Mouse (Mus musculus): ENCODE results near the gene Faf1.
A peak's percentile ranks its signal among the peaks of the same experiment; 100 is the strongest.
"Not testable (repeated sequence)": the region's sequence is repeated elsewhere in the genome, so short reads cannot be mapped to it uniquely, and the experiment has no call there.

Gene Faf1

GRCm38 (mm10) chr4:109665101-109665981, 11.0 kb upstream of the Faf1 start:
- DNase-seq (ENCODE audit: low read depth in 1 of 2, low spot score in 2 of 2) = peak in 1 of 2 experiments; percentile 44

DNA sequence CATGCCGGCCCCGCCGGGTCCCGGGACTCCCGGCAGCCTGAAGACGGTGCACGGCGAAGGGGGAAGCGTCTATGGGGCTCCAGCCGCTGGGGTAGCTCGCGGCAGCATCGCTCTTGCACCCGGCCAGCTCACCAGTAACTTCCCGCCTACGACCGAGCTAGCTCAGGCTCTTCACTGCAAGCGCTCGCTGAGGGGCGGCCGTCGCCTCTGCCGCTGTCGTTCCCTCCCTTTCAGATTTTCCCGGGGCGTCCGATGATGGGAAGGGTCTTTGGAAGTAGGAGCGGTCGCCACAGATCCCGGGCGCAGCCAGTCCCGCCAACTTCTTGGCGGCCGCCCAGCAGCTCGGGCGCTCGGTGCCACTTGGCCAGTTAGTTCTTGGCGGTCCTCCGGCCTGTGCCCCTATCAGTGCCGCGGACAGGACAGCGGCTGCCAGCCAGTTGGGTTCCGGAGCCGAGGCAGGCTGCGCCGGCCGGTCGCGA, 10.4 kb upstream of the Faf1 start:
- peak; percentile 17 to 23 for DNase-seq (ENCODE audit: low read depth in 1 of 2, low spot score in 2 of 2)

DNA sequence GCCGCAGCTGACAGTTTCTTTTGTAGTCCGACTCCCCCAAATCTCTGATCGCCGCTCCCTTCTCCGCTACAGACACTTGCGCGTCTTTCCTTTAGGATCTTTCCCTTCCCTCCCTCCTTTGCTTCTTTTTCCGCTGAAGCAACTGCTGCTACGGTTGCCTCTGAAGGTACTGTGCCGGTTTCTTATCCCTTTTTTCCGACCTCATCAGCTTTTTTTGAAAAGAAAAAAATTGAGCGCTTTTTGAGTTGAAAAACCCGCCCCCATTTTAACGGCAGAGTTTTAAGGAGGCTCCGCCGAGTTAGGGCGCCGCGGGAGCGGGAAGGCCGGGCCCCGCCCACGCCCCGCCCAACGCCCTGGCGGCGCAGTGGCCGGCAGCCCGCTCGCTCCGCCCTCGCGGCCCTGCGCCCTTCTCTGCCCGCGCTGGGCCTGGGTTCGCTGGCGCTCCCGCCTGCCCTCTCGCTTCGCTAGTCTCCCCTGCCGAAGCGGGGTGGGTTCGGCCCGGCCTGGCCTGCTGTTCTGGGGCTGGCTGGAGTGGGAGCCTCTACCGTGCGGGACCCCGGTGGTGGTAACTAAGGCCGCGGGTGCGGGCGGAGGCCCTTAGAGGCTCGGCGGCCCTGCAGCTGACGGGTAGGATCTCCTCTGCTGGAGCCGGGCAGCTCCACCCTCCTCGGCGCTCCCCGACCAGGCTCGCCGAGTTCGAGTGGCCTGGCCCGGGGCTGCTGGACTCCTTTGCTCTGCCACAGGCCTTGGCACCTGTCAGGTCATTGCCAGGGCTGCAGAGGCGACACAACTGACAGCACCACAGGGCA, 9.7 kb upstream of the Faf1 start, which contains the start of gene Cdkn2c:
Gene Cdkn2c, minus strand, starts transcription at position 729 of the 809 bp plus-strand sequence.
- DNase-seq (ENCODE audit: low read depth in 1 of 2, low spot score in 2 of 2) = peak; percentile 71 to 81

DNA sequence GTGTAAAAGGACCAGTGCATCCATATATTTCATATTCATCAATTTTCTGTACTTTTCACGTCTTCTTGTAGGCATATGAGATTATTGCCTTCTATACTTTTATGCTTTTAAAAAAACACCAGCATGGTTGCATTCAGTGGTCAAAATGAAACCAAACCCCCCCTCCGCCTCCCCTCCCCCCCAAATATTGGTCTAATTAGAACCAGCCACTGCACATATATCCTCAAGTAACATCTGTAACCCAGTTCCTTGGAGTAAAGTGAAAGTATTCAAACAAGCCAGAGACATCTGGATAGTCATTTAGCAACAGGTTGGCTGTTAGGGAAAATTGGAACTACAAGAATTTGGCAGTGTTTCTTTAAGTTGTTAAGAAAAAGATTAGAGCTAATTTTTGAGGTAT, 8.9 kb upstream of the Faf1 start:
- no peak for DNase-seq (ENCODE audit: low read depth in 1 of 2, low spot score in 2 of 2)

DNA sequence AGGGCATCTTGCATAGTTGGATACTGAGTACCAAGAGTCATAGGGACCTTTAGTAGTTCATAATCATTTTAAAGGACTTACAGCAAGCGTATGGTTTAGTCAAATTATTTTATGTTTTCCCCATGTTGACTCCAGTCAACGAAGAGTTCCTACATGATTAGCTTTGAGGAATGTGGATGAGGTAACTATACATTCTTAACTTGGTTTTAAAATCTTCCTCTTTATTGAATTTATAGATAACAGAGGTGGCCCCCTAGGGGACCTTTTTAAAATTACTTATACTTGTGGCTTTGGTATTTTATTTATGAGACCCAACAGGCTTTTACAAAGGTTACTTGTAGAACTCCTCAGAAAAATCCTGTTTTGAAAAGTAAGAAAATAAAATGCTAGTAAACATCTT, 6.2 kb upstream of the Faf1 start:
- DNase-seq (ENCODE audit: low read depth in 1 of 2, low spot score in 2 of 2) = no peak

- no peak for DNase-seq (ENCODE audit: low read depth in 1 of 2, low spot score in 2 of 2)
Measured at GRCm38 (mm10) chr4:109671941-109672340, 4.4 kb upstream of the Faf1 start.

GRCm38 (mm10) chr4:109674097-109674496, 2.3 kb upstream of the Faf1 start:
- DNase-seq (ENCODE audit: low read depth in 1 of 2, low spot score in 2 of 2) = no peak

GRCm38 (mm10) chr4:109677221-109677620, 833 bp downstream of the Faf1 start:
- no peak for DNase-seq (ENCODE audit: low read depth in 1 of 2, low spot score in 2 of 2)

DNA sequence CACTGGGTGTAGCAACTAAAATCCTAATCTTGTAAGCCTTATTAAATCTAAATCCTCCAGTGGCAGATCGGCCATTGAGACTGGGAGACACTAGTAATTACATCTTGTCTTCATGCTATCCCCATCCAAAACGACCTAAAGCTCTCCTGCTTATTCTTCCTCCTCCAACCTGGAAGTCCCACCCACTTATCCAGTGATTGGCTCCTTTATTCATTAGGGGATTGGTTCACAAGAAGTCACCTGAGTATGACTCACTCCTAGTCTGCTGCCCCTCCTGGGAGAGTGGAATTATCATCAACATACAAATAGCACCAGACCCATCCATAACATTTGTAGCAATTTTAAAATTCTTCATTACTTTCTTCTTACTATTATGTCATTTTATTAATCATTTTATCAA, 7.2 kb downstream of the Faf1 start:
- no peak for DNase-seq (ENCODE audit: low read depth in 1 of 2, low spot score in 2 of 2)

GRCm38 (mm10) chr4:109692674-109693073, 16.3 kb downstream of the Faf1 start:
- no peak for DNase-seq (ENCODE audit: low read depth in 1 of 2, low spot score in 2 of 2)

DNA sequence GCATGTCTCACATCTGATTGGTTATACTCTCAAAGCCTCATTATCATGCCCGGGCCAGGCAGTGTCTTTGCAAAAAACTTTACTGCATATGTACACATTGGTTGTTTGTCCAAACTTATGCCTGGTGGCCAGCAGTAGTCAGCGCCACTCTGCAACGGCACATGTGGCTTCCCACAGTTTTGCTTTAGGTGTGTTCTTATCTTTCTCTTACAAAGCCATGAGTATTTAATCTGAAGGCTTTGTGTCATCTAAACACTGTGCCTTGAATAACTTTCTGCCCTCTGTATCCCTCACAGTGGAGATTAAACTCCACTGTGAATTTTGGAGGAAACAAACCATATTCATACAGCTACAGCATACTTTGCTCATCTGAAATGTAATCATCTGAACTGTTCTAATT, 24.3 kb downstream of the Faf1 start:
- DNase-seq (ENCODE audit: low read depth in 1 of 2, low spot score in 2 of 2) = not testable (repeated sequence)

DNA sequence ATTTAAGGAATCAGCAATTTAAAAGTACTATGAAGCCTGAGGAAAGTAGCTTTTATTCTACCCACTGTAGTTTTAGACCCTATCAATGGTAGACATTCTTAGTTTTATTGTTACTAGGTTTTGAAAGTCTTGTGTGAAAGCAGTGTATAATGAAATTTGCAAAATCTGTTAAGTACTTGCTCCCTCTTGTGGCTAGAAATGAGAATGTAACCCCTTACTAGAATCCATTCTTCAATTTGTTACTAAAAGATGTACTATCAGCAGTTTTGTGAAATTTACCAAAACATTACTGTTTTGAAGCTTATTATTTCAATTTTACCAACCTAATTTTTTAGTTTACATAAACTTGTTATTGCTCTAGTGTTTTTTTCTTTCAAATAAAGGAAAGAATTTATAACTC, 27.2 kb downstream of the Faf1 start:
- DNase-seq (ENCODE audit: low read depth in 1 of 2, low spot score in 2 of 2) = no peak

DNA sequence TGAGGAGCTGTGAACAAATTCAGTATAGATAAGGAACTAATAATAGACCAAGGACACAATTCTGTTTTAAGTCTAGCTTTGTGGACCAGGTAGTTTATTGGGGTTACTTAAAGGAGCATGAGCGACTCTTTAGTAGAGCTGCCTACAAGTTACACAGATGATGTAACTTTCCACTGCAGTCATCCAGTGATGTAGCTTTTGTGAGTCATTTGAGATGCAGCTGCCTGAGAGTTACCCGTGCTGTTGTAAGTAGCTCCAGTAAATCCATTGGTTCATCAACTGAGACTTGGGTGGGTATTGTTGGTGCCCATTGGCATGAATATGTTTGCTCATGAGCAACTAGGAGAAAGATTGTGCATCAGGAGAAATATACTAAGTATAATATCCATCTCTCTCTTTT, 29.0 kb downstream of the Faf1 start:
- no peak for DNase-seq (ENCODE audit: low read depth in 1 of 2, low spot score in 2 of 2)

GRCm38 (mm10) chr4:109719281-109719680, 42.9 kb downstream of the Faf1 start:
- DNase-seq (ENCODE audit: low read depth in 1 of 2, low spot score in 2 of 2) = no peak

GRCm38 (mm10) chr4:109729281-109729680, 52.9 kb downstream of the Faf1 start:
- no peak for DNase-seq (ENCODE audit: low read depth in 1 of 2, low spot score in 2 of 2)

DNA sequence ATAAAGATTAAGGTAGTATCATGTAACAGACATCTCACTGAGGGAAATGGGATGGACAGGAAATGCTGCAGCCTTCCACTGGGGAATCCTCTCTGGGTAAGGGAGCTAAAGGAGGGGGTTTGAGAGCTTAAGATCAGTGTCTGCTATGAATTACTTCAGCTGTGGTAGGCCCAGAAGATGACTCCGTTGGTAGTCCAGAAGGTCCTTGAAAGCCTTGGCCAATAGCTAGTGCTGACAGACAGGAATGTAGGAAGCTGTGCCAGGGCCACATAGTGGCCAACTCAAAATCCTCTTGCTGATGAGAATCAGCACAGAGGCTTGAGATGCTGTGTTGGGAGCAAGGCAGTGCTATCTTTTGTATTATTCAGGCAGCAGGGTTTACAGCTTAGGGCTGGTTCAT, 59.4 kb downstream of the Faf1 start:
- no peak for DNase-seq (ENCODE audit: low read depth in 1 of 2, low spot score in 2 of 2)

DNA sequence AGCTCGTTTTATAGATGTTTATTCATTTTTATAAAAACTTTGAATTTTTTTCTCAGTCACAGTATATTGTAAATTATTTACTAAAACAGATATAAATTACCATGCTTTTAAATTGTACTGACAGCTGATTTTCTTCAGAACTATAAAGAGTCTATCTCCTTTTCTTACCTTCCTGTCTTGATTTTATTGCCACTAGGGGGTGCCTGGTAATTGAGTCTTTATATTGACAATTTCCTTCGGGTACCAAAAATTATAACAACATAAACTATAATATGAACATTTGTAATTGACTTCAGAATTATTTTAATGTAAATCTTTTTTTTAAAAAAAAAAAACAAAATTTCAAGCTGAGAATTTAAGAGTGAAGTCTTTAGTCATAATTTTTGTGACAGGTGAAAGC, 67.6 kb downstream of the Faf1 start:
- DNase-seq (ENCODE audit: low read depth in 1 of 2, low spot score in 2 of 2) = no peak

- DNase-seq (ENCODE audit: low read depth in 1 of 2, low spot score in 2 of 2) = no peak
Measured at GRCm38 (mm10) chr4:109759031-109759430, 82.6 kb downstream of the Faf1 start.

DNA sequence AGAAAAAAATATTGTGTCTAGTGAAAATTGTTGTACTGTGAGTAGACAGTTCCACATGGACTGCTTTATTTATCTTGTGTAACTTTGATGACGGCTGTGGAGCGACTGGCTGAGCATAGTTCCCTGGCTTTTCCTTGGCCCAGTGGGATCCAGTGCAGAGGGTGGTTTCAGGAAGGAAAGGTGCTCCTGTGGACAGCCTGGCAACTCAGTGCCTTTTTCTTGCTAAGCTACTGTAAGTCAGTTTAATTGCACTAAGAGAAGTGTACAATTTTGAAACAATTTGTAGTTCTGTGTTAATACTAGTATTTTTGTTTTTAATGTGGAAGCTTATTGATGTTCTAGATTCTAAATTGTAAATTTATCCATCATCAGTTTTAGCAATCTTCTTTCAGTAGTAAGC, 83.5 kb downstream of the Faf1 start:
- no peak for DNase-seq (ENCODE audit: low read depth in 1 of 2, low spot score in 2 of 2)

DNA sequence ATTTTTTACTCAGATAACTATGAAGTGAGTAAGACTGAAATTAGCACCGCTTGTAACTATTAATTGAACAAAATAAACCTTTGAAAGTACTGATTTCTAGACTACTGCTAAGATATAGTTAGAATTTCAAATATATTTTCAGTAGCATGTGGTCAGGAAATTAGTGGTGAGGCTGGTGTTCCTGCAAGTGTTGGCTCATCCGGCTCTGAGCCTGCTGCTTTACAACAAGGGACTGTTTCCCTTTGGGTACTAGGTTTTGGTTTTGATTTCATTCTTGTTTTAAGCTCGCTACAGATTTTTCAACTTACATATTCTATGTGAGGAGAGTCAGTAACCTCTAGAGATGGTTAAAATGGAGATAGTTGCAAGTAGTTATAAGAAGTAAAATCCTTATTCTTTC, 84.1 kb downstream of the Faf1 start:
- DNase-seq (ENCODE audit: low read depth in 1 of 2, low spot score in 2 of 2) = no peak

DNA sequence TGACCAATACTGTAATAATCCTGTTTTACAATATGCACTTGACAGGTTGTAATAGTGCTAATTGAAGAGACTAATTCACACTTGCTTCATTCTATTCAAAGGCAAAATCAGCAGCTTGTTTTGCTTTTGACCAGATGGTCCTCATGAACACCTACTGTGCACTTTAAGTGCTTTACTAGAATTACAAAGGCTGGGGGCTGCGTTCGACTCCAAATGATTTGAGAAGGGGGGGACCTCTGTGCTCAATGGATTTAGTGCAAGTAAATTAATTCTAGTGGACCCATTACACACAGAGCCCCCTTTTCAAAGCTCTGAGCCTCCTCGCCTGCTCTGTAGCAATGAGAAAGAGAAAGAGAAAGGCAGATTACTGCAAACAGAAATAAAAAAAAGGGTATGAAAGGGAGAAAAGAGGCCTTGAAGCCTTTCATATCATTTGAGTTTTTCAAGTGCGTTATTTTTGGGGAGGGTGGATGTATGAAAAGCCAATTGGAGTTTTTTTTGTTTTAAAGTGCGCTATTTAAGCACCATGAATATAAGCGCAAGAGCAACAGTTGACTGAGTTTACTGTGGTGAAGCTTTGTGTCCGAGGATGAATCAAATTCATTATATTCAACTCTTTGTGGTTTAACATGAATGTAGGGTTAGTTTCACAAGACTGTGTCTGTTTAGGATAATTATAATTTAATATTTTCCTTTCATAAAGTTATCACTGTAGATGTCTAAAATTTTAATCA, 86.5 kb downstream of the Faf1 start:
- DNase-seq (ENCODE audit: low read depth in 1 of 2, low spot score in 2 of 2) = no peak

All from monocyte, adult 2 months (primary cell).